Mouse (Mus musculus) cerebellum, postnatal 36 days (tissue): ENCODE results near the gene Eif2b5.

Source experiments
- DNase-seq, 2 experiments: peaks; one replicate each; pipeline ENCODE4 v3.0.0; 2021 to 2022; ENCODE audit warnings: mixed read lengths in 2 of 2

Gene Eif2b5

DNA sequence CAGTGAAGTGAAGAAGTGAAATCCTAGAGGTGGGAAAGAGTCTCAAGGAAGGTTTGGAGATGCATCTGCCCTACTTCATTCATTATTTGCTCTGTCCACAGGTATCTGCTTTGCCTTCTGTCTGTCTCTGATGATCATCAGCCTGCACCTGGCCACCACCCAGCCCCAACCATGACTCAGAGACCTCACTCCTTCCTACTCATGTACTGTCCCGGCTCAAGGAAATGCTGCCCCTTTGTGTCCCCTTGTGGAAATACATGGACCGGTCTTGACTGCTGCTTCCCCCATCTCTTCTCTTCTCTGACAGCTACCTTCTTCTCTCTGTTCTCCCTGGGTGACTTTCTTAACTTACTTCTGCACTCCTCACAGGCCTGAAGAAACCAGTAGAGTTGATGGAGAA is 8.0 kb upstream of the Eif2b5 start:
- DNase-seq = no peak

DNA sequence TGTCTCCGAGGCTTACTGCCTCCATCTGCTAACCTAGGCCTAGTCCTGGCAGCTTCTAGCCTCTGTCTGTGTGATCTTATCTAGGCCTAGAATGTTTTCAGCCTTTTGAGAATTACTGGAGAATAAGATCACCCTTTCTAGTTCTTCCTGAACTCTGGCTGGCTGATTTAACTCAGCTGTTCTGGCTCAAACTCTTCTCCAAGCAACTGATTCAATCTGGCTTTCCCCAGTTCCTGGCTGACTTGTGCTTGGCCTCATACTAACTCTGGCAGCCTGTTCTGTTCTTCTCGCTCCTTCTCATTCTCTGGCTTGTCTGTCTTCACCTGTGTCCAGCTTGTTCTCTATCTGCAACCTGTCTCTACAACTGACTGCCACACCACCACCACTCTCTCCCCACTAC is 7.3 kb upstream of the Eif2b5 start:
- no peak for DNase-seq

DNA sequence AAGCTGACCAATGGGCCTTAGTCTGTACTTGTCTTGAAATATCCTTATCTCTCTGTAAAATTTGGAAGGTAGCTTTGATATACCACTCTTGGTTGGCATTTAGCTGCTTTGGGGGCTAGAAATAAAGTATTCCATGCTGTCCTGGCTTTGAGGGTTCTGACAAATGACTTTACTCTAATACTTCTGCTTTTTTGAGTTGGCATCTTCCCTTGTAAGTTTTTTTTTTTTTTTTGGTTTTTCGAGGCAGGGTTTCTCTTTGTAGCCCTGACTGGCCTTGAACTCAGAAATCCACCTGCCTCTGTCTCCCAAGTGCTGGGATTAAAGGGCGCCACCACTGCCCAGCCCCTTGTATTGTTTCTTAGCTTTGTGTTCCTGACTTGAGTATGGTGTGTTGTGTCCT is 5.2 kb upstream of the Eif2b5 start:
- no peak for DNase-seq

DNA sequence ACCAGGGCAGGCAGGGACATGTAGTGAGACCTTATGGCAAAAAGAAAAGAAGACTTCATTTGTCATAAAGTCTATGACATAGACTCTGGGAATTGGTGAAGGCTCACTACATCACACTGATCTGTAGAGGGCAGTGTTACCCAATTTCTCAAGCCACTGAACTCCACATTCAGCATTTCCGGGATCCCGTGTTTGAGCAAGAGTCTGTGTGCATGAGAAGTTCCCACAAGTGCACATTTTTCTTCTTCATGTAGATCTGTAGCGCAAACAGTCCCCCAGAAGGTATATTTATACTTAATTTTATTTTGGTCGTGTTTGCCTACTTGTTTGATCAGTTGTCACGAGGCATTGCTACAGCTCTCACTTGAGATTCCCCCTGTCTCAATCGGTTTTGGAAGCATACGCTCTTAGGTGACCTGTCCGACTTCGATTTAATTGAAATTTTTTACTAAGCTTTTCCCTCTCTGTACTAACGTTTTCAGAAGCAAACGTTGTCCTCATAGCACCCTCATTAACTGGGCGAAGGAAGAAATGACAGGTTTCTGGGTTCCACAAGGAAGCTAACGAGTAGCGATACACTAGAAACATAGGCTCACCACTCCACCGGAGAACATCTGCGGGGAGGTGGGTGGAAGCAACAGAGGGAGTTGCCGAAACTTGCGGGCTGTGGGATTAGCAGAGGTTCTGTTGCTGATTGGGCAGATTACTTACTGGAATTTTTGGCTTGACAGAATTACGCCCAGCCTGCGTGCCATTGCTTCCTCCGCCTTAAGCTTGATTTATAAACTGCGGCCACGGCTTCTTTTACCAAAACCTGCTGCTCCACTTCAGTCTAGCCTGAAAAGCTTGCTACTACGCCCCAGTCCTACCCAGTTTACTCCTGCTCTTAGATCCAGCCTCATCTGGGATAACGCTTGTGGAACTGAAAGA is 1.7 kb upstream of the Eif2b5 start:
- DNase-seq = peak; percentile 35 to 65

DNA sequence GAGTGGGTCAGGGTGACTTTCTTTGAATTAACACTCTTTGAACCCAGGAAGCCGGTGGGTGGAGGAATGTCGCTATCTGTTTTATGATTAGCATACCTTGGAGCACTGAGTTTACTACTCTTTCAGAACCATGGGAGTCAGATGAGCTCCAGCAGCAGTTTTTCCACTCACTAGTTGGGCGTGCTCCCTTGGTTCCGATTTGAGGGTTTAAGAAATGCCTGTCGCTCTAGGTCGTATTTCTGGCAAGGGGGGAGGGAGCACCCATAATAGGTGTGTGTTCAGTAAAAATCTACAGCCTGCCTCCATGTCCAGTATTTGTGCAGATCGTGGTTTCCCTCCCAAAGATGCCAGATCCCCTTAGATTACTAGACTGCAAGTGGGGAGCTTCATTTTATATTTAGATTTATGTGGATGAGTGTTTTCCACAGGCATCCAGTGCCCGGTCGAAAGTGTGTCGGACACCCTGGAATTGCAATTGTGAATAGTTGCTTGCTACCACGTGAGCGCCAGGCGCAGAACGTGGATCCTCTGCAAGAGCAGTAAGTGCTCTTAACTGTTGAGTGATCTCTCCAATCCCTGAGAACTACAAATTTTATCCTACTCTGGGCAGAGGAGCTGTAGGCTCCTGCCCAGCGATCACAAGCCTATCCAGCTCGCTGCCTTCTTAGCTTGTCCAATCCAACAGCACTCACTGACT is 489 bp upstream of the Eif2b5 start:
- no peak for DNase-seq

DNA sequence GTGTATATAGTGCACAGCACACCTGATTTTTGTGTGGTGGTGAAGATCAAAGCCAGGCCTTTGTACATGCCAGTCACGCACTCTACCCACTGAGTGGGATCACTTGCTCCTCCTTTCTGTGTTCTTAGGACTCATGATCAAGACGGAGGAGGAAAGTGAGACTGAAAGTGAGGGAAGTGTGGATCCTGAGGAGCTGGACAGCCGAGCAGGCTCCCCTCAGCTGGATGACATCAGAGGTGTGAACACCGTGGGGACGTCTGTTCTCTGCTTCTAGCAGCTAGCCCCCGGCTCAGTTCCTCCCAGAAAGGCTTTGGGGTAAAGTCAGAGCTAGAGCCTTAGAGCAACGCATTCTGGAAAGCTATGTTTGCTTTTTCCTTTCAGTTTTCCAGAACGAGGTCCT is 7.4 kb downstream of the Eif2b5 start:
- no peak for DNase-seq

DNA sequence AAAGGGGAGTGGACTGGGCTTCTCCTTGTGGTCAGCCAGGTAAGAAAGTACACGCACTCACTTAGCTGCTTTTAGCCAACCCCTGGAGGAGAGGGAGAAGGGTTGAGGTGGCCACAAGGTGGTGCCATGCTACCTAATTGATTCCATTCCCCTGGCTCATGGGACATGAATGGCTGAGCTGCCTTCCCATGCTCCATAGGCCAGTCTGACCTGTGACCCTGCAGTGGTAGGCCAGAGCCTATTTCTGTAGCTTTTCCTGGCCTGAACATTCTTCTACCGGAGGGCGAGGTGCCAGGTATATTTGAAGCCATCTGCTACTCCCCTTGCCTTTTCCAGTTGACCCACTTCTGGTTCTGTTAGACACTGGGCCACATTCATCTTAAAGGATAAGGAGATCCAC is 10.7 kb downstream of the Eif2b5 start:
- DNase-seq = peak; percentile 55 to 56

DNA sequence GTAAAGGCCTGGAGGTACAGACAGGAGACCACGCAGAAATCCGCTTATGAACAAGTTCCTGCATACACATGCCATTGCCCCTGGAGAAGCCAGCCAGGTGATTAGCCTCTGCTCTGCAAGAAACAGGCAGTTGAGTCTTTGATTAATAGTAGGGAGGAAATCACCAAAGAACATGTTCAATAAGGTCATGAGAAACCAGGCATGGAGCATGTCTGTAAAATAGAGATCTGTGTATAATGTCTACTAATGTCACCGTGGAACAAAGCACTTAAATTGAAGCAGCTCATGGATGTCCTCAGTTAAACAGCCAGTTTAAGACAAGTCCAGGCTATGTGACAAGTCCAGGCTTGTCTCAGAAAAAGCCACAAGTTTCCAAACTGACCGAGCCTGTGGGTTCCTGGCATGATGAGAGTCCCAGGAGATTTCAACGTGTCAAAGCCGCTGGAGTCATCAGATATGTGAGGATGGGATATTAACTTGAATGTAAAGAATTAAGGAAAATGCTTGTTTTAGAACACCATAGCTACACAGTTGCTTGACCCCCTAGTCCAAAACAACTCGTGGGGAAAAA is 12.7 kb downstream of the Eif2b5 start:
- no peak for DNase-seq

DNA sequence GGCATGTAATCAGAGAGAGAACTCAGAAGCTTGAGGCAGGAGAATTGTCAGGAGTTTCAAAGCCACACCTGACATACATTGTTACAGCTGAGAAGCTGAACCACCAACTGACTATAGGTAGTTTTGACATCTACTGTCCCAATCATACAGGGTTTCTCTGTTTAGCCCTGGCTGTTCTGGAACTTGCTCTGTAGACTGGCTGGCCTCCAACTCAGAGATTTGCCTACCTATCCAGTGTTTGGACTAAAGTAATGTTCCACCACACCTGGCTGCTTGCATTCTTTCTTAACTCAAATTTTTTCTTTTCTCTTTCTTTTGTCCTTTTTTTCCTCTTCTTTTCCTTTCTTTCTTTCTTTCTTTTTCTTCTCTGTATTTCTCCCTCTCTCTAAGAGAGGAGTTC is 17.4 kb downstream of the Eif2b5 start:
- no peak for DNase-seq

DNA sequence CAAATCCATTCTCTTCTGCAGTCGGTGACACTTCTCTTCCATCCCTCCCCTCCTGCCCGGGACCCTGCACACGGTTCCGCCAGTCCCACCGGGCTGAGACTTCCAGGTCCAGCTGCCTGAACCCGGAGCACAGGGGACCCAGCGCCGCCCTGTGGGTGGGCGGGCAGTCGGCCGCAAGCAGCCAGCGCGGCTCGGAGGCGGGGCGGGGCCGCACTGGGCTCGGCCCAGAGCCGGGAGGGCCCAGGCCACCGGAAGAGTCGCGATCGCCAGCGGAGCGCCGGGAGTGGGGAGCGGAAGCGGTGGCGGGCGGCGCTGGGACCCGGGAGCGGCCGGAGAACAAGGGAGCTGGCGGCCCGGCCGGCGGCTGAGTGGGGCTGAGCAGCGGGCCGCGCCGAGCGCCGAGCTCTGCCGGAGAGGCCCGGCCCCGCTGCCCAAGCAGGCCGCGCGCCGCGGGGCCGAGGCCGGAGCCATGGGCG is 18.1 kb downstream of the Eif2b5 start, which contains the start of gene Dvl3:
Dvl3 (plus strand) TSS at position 257 of the 476 bp plus-strand sequence.
- DNase-seq = peak; percentile 85 to 92

DNA sequence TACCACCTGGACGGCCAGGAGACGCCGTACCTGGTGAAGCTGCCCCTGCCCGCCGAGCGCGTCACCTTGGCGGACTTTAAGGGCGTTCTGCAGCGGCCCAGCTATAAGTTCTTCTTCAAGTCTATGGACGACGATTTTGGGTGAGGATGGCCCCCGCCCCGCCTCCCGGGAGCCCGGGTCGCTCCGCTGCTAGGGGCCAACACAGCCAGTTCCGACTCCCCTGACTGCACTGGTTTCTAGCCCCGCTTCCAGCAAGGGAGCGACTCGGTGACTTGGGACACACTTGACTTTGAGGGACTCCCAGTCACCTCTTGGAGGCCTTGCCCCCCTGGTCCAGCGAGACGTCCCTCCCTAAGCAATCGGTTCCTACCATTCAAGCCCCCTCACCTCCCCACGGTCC is 18.6 kb downstream of the Eif2b5 start:
- no peak for DNase-seq

DNA sequence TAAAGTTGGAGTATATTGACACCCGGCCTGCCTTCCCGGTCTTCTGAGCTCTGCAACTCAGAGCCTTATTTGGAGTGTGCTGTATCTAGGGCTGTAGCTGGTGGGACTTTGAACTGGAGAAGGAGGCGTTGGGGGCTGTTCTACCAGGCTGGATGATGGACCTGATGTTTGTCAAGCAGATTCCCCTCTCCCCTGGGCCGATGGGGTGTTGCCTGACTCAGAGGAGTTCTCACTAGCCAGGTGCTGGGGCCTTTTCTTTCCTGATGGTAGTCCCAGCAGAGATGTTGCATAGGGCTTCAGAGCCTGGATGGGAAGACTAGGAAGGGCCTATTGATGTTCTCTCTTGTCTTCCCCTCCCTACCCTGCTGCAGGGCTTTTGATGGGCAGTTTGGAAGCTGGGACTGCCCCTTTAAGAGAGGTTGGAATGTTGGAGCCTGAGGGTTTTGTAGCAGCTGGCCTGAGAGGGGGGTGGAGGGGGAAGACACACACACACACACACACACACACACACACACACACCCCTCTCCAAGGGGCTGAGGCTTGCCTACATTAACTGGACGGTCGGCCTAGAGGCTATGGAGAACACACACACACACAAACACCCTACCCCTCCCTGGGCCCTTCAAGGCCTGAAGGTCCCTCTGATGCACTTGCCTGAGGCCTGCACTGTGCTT is 19.2 kb downstream of the Eif2b5 start:
- DNase-seq = peak; percentile 30 to 31

DNA sequence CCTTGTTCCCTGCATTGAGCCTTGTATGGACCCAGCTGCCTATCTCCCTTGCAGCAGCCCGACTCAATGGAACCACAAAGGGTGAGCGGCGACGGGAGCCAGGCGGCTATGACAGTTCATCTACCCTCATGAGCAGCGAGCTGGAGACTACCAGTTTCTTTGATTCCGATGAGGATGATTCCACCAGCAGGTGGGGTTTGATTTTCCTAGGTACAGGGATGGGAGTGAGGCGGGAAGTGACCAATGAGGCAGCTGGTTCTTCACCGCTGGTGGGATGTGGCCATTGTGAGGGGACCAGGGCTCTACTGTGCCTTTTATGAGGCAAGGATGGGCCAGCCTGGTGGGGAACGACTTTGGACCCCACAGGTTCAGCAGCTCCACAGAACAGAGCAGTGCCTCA is 25.3 kb downstream of the Eif2b5 start:
- no peak for DNase-seq

DNA sequence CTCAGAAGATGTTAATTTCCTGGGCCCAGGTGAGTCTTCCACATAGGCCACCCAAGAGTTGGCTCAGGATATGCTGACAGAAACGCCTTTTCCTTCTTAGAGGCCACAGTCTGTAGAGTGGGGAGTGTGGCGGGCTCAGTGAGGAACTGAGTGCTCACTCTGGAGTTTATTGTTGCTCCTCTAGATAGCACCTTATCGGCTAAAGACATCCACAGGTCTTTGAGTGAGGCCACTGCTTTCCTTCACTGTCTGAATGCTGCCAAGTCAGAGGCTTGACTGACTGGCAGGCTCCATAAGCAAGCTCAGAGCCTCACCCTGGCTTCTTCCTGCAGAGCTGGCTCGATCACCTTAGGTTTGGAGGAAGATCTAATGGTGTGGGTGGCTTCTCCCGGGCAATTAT is 30.2 kb downstream of the Eif2b5 start:
- no peak for DNase-seq

DNA sequence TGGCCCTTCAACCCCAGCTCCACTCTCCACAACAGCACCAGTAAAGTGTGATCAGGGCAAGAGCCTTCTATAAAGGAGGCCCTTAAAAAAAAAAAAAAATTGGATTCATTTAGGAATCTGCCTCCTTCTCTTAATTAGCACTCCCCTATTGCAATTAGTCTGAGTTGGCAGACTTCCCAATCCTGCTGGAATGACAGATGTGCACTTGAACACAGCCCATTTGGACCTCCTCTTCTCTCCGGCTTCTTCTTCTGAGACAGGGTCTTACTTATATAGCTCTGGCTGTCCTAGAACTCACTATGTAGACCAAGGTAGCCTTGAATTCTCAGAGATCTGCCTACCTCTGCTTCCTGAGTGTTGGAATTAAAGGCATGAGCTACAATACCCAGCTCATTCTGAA is 30.8 kb downstream of the Eif2b5 start:
- DNase-seq = no peak

DNA sequence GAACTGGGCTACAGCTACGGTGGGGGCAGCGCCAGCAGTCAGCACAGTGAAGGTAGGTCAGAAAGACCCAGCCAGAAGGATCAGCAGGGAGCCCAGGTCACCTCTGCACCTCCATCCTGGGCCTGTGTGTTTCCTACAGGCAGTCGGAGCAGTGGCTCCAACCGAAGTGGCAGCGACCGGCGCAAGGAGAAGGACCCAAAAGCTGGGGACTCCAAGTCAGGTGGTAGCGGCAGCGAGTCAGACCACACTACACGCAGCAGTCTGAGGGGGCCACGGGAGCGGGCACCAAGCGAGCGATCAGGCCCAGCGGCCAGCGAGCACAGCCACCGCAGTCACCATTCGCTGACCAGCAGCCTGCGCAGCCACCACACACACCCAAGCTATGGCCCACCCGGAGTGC is 32.3 kb downstream of the Eif2b5 start:
- no peak for DNase-seq

DNA sequence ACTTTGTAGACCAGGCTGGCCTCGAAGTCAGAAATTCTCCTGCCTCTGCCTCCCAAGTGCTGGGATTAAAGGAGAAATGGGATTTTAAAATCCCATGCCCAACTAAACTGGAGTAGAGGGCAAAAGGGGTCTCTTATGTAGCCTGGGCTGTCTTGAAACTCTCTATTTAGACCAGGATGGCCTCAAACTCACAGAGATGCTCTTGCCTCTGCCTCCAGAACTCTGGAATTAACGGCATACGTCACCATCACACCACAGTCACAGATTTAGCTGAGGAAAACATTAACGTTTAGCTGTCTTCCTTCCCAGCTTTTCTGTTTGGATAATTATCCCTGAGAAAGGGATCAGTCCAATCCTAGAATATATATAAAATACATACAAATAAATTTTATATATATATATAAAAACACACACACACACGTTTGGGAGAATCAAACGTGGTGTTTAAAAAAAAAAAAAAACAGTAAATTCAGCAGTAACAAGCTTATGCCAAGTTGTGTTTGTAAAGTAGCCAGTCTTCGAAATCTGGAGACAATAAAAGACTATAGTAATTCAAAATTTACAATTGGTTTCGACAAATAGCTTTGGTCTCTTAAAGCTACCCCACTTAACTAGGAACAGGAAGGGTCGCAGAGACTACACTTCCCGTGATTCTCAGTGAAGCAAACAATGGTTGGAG is 36.1 kb downstream of the Eif2b5 start:
- no peak for DNase-seq

DNA sequence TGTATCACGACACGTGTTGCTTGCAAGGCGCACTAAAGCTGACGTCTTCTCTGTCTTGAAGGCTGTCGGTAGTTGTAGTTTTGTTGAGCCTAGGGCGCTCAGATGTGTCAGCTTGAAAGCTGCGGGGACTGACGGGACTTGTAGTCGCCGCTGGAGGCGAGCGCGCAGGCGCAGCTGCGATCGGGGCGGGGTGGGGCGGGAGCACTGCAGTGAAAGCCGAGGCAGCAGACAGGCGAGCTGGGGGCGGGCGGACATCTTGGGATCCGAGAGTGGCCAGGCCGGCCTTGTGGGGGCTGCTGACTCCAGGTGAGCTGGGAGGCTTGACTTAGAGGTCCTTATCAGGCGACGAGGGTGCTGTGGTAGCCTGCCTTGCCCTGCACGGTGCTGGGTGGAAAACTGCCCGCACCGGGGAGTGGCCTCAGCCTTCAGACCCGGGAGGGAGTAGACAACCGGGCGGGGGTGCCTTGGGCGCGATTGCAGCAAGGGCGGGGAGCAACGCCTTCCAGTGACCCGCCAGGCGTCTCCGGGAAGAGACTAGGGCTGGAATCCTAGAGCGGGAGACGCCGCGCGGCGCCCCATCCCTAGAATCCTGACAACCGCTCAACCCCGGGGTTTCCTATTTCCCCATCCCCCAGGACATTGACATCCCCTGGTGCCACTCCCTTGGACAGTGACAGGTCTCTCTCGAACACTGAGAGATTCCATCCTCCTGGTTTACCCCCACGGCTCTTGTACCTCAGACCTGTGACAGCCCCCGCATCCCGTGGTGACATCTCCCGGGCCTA is 36.9 kb downstream of the Eif2b5 start, which contains the start of gene Ap2m1:
Ap2m1 (plus strand) TSS at position 183 of the 785 bp plus-strand sequence.
- DNase-seq = peak; percentile 89 to 92

DNA sequence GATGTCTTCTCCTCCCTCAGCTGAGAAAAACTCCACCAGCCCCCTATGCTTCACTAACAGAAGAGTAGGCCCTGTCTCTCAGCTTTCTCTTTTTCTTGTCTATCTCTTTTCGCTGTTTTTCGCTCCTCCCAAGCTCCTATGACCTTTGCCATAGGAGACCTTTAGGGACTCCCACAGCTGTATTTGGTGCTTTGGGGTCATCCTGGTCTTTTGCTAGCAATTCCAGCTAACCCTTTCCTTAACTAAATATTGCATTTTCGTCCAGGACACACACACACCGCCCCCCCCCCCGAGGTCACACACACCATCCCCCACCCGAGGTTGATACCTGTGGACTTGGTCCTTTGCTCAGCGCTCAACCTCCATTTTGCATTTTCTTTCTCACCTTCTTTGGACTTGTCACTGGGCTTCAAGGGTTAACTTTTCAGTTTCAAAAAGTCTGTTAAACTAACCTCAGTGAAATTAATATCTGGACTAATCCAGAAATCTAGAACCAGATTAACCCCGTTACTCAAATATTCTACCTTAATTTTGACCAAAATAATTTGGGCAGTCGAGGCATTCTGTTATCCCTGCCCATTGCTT is 37.6 kb downstream of the Eif2b5 start:
- DNase-seq = no peak

DNA sequence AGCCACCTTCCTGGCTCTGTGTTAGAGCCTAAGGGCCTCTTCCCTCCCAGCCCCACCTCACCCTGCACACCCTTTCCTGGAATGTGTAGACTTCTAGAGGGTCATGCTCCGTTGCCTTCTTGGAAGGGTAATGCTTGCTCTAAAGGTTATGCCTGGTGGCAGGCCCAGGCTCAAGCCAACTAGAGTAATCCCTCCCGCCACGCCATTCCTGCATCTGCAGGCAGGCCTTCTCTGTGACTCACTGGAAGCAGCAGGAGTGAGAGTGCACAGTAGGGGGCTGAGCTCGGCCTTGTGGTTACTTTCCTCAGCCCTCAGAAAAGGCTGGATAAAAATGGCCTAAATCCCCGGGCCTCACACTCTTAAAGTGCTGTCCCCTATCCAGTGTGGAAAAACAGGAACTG is 38.5 kb downstream of the Eif2b5 start:
- peak; percentile 40 to 46 for DNase-seq
